Mouse (Mus musculus) gastrocnemius, postnatal 4 days (tissue): Measurements from ENCODE around the gene Cry2. TPM values are rescaled to one million over a fixed set of nuclear protein-coding genes. Genes with fewer than 3 reads are reported as not detected.

Experiments
- DNase-seq, 2 experiments: peaks; one replicate each; pipeline ENCODE4 v3.0.0; 2021 to 2022; ENCODE audit warnings: low spot score in 2 of 2, mixed read lengths in 2 of 2
- total RNA-seq, 2 experiments: library from RNA; stranded (reverse); gene quantifications; 2 replicates each; pipeline ENCODE4 v1.2.3; 2021

The Cry2 gene
- total RNA-seq, 2 experiments from 2014 or later = 47.6 to 59.3 TPM

- DNase-seq = no peak
Measured at GRCm38 (mm10) chr2:92446656-92447055, 12.8 kb upstream of the Cry2 start.

DNA sequence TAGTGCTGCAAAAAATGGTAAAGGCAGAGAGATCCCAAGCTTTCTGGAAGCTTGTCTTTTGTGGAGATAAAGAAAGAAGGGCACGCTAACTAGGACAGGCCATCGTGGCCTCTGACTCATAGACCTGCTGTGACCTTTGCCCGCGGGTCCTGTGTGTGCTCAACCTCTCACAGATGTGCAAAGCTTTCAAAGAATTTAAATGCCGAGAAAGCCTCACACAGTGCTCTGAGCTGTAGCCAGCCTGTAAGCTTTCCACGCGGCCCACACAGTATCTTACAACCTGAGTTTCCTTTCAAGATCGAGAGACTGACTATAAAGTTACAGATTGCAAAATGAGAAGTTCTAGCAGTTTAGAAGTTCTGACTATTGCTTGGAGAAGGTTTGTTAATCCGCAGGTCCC, 12.0 kb upstream of the Cry2 start:
- no peak for DNase-seq

DNA sequence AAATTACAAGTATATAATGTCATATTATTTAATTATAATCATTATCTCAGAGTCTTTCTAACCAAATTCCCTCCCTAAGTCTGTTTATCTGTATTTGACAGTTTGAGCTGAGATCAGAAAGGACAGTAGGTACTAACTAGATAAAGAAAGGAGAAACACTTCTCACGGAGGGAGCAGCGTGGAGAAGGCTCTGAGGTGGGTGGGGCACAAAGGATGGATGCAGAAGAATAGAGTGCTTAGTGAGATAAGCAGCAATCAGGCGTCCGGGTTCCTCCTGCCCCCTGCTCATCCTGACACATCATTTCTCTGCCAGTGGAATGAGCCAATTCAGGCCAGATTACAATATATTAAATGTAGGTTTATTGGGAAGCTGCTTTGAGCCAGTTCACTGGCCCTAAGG, 10.5 kb upstream of the Cry2 start:
- DNase-seq = no peak

GRCm38 (mm10) chr2:92443313-92443712, 9.5 kb upstream of the Cry2 start:
- DNase-seq = no peak

DNA sequence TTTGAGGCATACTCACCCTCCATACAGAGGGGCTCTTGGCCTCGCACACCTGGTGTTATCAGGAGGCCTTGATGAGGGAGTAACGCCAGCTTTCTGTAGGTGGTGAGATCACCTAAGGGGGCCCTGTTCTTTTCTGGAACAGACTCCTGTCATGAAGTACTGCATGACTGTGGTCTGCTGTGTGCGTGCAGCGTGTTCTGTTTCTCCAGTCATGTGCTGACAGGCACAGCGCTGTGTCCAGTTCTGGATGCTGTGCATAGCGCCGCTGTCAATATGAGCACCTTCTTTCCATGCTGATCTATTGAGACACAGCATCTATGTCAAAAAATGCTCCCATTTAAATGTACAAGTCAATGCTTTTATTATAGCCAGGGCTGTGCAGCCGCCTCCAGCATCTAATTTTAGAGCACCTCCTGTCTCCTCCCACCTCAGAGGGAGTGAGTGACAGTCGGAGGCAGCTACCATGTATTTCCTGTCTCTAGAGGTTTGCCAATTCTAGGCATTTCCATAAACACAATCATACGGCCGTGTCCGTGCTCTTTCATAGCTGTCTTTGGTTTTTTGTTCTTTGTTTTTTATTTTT, 8.7 kb upstream of the Cry2 start:
- no peak for DNase-seq

- no peak for DNase-seq
Measured at GRCm38 (mm10) chr2:92440432-92440831, 6.6 kb upstream of the Cry2 start.

GRCm38 (mm10) chr2:92438567-92438966, 4.7 kb upstream of the Cry2 start:
- DNase-seq = no peak

GRCm38 (mm10) chr2:92437875-92438274, 4.0 kb upstream of the Cry2 start:
- DNase-seq = peak; percentile 48 to 77

DNA sequence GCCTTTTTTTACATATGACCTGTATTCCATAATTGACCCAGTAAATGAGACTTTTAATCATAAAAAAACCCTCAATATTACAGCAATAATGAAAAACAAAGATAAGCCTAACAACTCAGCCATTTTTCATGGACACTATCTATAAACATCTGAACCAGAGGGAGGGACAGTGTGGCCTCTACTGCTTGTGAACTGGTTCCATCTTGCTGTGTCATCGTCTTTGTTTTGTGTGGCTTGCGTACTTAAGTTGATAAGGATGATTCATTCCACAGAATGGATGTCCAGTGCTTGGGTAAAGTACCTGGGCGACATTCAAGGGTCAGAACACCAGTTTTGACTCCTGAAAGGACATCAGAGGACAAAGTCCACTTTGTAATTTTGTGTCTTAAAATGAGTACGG, 3.5 kb upstream of the Cry2 start:
- DNase-seq = no peak

- no peak for DNase-seq
Measured at GRCm38 (mm10) chr2:92435023-92435422, 1.2 kb upstream of the Cry2 start.

DNA sequence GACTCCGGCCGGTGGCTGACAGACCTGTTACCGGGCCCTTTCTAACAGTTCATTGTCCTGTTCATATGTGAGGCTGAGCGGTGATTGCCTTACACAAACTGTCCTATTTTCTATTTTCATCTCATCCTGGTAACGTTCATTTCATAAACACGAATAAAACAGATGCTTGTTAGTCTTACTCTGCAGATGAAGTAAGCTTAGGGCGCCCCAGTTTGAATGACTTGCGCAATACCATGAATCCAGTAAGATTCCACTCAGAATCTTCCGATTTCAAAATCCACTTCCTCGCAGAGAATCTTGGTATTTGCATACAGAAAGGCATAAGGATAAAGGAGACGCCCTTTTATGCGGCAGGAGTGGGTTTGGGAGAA, 517 bp upstream of the Cry2 start:
- DNase-seq = no peak

GRCm38 (mm10) chr2:92432299-92433295, 1.2 kb downstream of the Cry2 start:
- DNase-seq = peak in 1 of 2 experiments; percentile 71

DNA sequence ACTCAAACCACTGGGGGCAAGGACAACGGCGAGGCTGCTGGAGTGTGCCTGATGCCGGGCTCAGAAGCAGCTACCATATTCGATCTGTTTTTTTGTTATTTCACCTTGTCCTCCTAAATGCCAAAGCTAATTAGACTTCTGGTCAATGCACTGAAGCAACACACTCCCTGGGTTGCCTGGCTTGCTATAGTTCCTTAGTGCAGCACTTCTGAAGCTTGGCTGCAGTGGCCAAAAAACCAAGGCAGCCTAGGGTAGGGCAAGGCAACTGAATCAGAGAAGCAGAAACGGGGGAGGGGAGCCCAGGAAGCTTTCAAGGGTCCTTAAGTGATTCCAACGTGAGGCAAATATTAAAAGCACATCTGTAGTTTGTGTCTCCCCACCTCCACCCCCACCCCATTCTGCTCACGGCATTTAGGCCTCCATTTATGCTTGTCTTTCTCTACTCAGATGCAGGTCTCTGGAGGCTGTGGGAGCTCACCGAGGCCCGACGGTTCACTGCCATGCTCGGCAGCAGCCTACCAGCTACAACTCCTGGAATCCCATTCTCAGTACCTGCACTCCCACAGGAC, 2.1 kb downstream of the Cry2 start:
- no peak for DNase-seq

- peak in 1 of 2 experiments; percentile 60 for DNase-seq
Measured at GRCm38 (mm10) chr2:92430723-92431541, 2.9 kb downstream of the Cry2 start.

GRCm38 (mm10) chr2:92430089-92430488, 3.8 kb downstream of the Cry2 start:
- no peak for DNase-seq

GRCm38 (mm10) chr2:92427882-92428281, 6.0 kb downstream of the Cry2 start:
- DNase-seq = peak in 1 of 2 experiments; percentile 57

DNA sequence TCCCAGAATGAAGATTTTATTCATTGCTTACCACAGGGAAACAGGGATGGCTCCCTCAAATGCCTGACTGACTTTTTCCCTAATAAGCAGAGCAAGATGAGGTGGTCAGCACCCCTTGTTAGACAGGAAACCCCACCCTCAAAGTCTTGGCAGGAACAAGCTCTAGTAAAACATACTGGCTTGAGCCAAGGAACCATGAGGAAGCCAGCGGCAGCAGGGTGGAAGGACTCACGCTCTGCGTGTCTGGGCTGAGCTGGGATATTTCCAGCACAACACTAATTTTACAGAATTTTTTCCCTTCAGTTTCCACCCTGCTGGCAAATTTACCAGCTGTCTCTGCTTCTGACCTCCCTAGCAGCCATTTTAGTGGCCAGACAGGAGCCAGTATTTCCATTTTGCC, 7.4 kb downstream of the Cry2 start:
- DNase-seq = peak in 1 of 2 experiments; percentile 47

- DNase-seq = no peak
Measured at GRCm38 (mm10) chr2:92425366-92425765, 8.5 kb downstream of the Cry2 start.

DNA sequence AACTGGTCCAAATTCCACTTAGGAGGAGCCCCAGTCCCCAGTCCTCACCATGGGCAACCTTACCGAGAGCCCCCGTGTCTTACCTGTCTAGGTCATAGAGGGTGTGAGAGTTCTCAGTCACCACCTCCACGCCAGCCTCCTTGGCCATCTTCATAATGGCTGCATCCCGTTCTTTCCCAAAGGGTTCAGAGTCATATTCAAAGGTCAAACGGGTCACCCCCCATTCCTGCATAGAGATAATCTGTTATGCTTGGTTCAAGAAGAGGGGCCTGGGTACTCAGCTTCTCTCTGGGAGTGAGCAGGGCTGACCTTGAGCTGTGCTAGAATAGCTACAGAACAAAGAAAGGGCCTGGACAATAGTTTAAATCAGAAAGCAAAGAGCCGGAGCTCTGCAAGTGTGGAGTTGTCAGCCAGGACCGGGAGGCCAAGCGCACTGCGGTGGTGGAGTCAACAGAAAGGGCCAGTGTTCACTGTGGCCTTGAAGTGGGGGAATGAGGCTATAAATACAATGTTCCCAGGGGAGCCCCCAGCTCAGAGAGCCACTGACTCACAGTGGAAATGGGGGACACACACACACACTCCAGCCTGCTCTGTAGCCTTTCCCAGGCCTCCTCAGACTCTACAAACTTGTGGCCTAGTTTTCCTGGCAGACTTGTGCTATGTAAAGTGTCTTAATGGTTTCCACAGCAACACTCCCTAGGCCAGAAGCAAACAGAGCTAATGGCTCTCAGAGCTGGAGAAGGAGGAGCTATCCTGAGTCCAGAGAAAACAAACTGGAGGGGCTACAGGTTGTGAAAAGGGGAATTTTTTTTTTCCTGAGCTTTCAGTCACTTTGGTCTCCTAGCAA, 9.2 kb downstream of the Cry2 start:
- peak in 1 of 2 experiments; percentile 53 for DNase-seq
